Mouse (Mus musculus) cerebellum, adult 2 months (tissue): ENCODE results near the gene Magoh. TPM values are rescaled to one million over a fixed set of nuclear protein-coding genes. Genes with fewer than 3 reads are reported as not detected.
A peak's percentile ranks its signal among the peaks of the same experiment; 100 is the strongest.

ENCODE experiments used
- DNase-seq, 2 experiments: peaks; one replicate each; pipeline ENCODE4 v3.0.0; 2021
- H3K27ac ChIP-seq: fragments of 200-500 bp; 2 replicates; pipeline ENCODE4 v1.5.1; 2012; ENCODE audit warnings: low read length, control low read depth, inconsistent platforms; ENCODE audit not compliant: insufficient read depth
- H3K27me3 ChIP-seq: fragments of 200-500 bp; 2 replicates; pipeline ENCODE4 v1.6.1; 2012; ENCODE audit warnings: inconsistent platforms, mild to moderate bottlenecking, low read length, moderate library complexity; ENCODE audit not compliant: control insufficient read depth, insufficient read depth
- H3K4me1 ChIP-seq: fragments of 200-500 bp; 2 replicates; pipeline ENCODE4 v1.6.1; 2011; ENCODE audit warnings: low read length; ENCODE audit not compliant: control insufficient read depth, insufficient read depth
- H3K4me3 ChIP-seq: fragments of 200-500 bp; replicated peaks from 2 replicates; pipeline ENCODE3; 2011; ENCODE audit warnings: mild to moderate bottlenecking, low read depth, low read length, control low read depth; ENCODE audit not compliant: insufficient read depth
- CTCF ChIP-seq: fragments of 200-500 bp; IDR thresholded peaks from 2 replicates; pipeline ENCODE4 v1.5.1; 2011; ENCODE audit warnings: low read depth, mild to moderate bottlenecking, control low read depth, low read length, moderate library complexity, borderline replicate concordance; ENCODE audit not compliant: insufficient read depth
- POLR2A ChIP-seq: fragments of 200-500 bp; IDR thresholded peaks from 2 replicates; pipeline ENCODE4 v1.6.1; 2011; ENCODE audit warnings: low read length, control low read depth, borderline replicate concordance; ENCODE audit not compliant: insufficient read depth
- WGBS: fragments of 180-500 bp; shearing (Covaris S2); methylation state at CpG from one replicate; pipeline ENCODE4 v1.1.7; 2018; 5-methylcytosine and 5-hydroxymethylcytosine counted together
- polyA plus RNA-seq: library from polyadenylated mRNA; depleted of rRNA; stranded (reverse); fragments of >200 nt; gene quantifications from 2 replicates; pipeline ENCODE4 v1.2.3, GENCODE M21; 2012; rRNA removed

Gene Magoh
- polyA plus RNA-seq: 58.7 and 64.4 TPM in 2 replicates

- H3K27ac ChIP-seq: peak within 1 kb of the TSS; percentile 4; the same call in 1 of the 2 replicates
- 2% methylated on average over 48 of the region's 48 CpGs for WGBS
- TF ChIP-seq CTCF (no peak), POLR2A (peak; percentile 95)
- no peaks in the 10 kb centered on the region for H3K27me3 ChIP-seq
- H3K4me3 ChIP-seq: peak within 1 kb of the TSS; percentile 72
- peaks cover 2% of the 10 kb centered on the region; the same call in 1 of the 2 replicates for H3K4me1 ChIP-seq
- DNase-seq: peak; percentile 94 to 95
These were observed at the start of gene Magoh for GRCm38 (mm10) chr4:107879254-107880050. TSS of gene Magoh (plus strand) at chr4:107879755.

- peaks cover 82% of the 10 kb centered on the region for H3K4me1 ChIP-seq
- TF ChIP-seq POLR2A: no peak
- TF ChIP-seq CTCF: no peak
- H3K27me3 ChIP-seq: no peaks in the 10 kb centered on the region
- no peak overlapping the region for H3K4me3 ChIP-seq
- 74% methylated on average over 10 of the region's 10 CpGs for WGBS
- no peak for DNase-seq
- no peak overlapping the region for H3K27ac ChIP-seq
These were observed 49.4 kb upstream of the Magoh start for GRCm38 (mm10) chr4:107830189-107830588.

- no peak overlapping the region for H3K27ac ChIP-seq
- H3K4me1 ChIP-seq: peaks cover 78% of the 10 kb centered on the region
- no peak overlapping the region for H3K4me3 ChIP-seq
- no peak for TF ChIP-seq POLR2A
- TF ChIP-seq CTCF: no peak
- no peaks in the 10 kb centered on the region for H3K27me3 ChIP-seq
- DNase-seq: peak; percentile 58 to 65
- 7% methylated on average over 7 of the region's 7 CpGs for WGBS
These were observed 48.7 kb upstream of the Magoh start for GRCm38 (mm10) chr4:107830821-107831221.

GRCm38 (mm10) chr4:107831678-107832077 lies 47.9 kb upstream of the Magoh start:
- peaks cover 85% of the 10 kb centered on the region for H3K4me1 ChIP-seq
- peak; percentile 33 to 45 for DNase-seq
- 38% methylated on average over 6 of the region's 6 CpGs for WGBS
- TF ChIP-seq POLR2A: no peak
- peak overlapping the region; percentile 21; the same call in 1 of the 2 replicates for H3K27ac ChIP-seq
- H3K4me3 ChIP-seq: no peak overlapping the region
- H3K27me3 ChIP-seq: no peaks in the 10 kb centered on the region

- Histone ChIP-seq H3K4me1 (peaks cover 79% of the 10 kb centered on the region), H3K27me3 (no peaks in the 10 kb centered on the region), H3K27ac (no peak overlapping the region), H3K4me3 (no peak overlapping the region)
- TF ChIP-seq CTCF (no peak), POLR2A (no peak)
- DNase-seq: peak in 1 of 2 experiments; percentile 34
- 67% methylated on average over 5 of the region's 5 CpGs for WGBS
These were observed 46.0 kb upstream of the Magoh start for GRCm38 (mm10) chr4:107833525-107833924.

GRCm38 (mm10) chr4:107834643-107835314 lies 44.8 kb upstream of the Magoh start:
- H3K27me3 ChIP-seq: no peaks in the 10 kb centered on the region
- no peak overlapping the region for H3K4me3 ChIP-seq
- no peak for TF ChIP-seq POLR2A
- no peak for TF ChIP-seq CTCF
- no peak overlapping the region for H3K27ac ChIP-seq
- H3K4me1 ChIP-seq: peaks cover 67% of the 10 kb centered on the region
- 78% methylated on average over 22 of the region's 22 CpGs for WGBS
- DNase-seq: no peak

- no peak overlapping the region for H3K27ac ChIP-seq
These were observed 44.0 kb upstream of the Magoh start for GRCm38 (mm10) chr4:107835508-107835909.

GRCm38 (mm10) chr4:107836758-107837157 lies 42.8 kb upstream of the Magoh start:
- no peaks in the 10 kb centered on the region for H3K27me3 ChIP-seq
- TF ChIP-seq POLR2A: no peak
- TF ChIP-seq CTCF: no peak
- no peak overlapping the region for H3K27ac ChIP-seq
- peaks cover 49% of the 10 kb centered on the region for H3K4me1 ChIP-seq
- H3K4me3 ChIP-seq: no peak overlapping the region
- 37% methylated on average over 5 of the region's 5 CpGs for WGBS
- DNase-seq: peak; percentile 69 to 79

More at GRCm38 (mm10) chr4:107835508-107835909, 44.0 kb upstream of the Magoh start:
- no peak for TF ChIP-seq CTCF
- TF ChIP-seq POLR2A: no peak
- Histone ChIP-seq H3K27me3 (no peaks in the 10 kb centered on the region), H3K4me3 (no peak overlapping the region), H3K4me1 (peaks cover 60% of the 10 kb centered on the region)
- WGBS: 73% methylated on average over 5 of the region's 5 CpGs
- DNase-seq: no peak
